Mouse (Mus musculus): ENCODE measurements around the gene Satb1.

Satb1 gene

GRCm38 (mm10) chr17:51832900-51833577 lies at the start of gene Satb1:
Gene Satb1 (minus strand): TSS chr17:51833290.
- DNase-seq (ENCODE audit: low read depth, low spot score): peak; percentile 79

GRCm38 (mm10) chr17:51882566-51882965 lies 49.5 kb upstream of the Satb1 start:
- DNase-seq (ENCODE audit: low read depth, low spot score): no peak

- peak; percentile 22 for DNase-seq (ENCODE audit: low read depth, low spot score)
These were observed 48.0 kb upstream of the Satb1 start for GRCm38 (mm10) chr17:51880895-51881622.

GRCm38 (mm10) chr17:51880221-51880620 lies 47.1 kb upstream of the Satb1 start:
- DNase-seq (ENCODE audit: low read depth, low spot score): no peak

- DNase-seq (ENCODE audit: low read depth, low spot score): no peak
These were observed 46.6 kb upstream of the Satb1 start for GRCm38 (mm10) chr17:51879736-51880135.

- no peak for DNase-seq (ENCODE audit: low read depth, low spot score)
These were observed 46.1 kb upstream of the Satb1 start for GRCm38 (mm10) chr17:51879171-51879570.

GRCm38 (mm10) chr17:51876471-51876870 lies 43.4 kb upstream of the Satb1 start:
- no peak for DNase-seq (ENCODE audit: low read depth, low spot score)

- DNase-seq (ENCODE audit: low read depth, low spot score): no peak
These were observed 24.5 kb upstream of the Satb1 start for GRCm38 (mm10) chr17:51857616-51858015.

GRCm38 (mm10) chr17:51856332-51856731 lies 23.2 kb upstream of the Satb1 start:
- no peak for DNase-seq (ENCODE audit: low read depth, low spot score)

- no peak for DNase-seq (ENCODE audit: low read depth, low spot score)
These were observed 22.2 kb upstream of the Satb1 start for GRCm38 (mm10) chr17:51855261-51855660.

- DNase-seq (ENCODE audit: low read depth, low spot score): no peak
These were observed 20.9 kb upstream of the Satb1 start for GRCm38 (mm10) chr17:51853952-51854351.

GRCm38 (mm10) chr17:51840596-51840995 lies 7.5 kb upstream of the Satb1 start:
- peak; percentile 58 for DNase-seq (ENCODE audit: low read depth, low spot score)

- peak; percentile 75 for DNase-seq (ENCODE audit: low read depth, low spot score)
These were observed 6.4 kb upstream of the Satb1 start for GRCm38 (mm10) chr17:51839484-51839883.

GRCm38 (mm10) chr17:51836901-51837300 lies 3.8 kb upstream of the Satb1 start:
- DNase-seq (ENCODE audit: low read depth, low spot score): peak; percentile 76

- DNase-seq (ENCODE audit: low read depth, low spot score): no peak
These were observed 3.2 kb upstream of the Satb1 start for GRCm38 (mm10) chr17:51836243-51836642.

- peak; percentile 35 for DNase-seq (ENCODE audit: low read depth, low spot score)
These were observed 680 bp upstream of the Satb1 start for GRCm38 (mm10) chr17:51833578-51834361.

GRCm38 (mm10) chr17:51832421-51832875 lies 642 bp downstream of the Satb1 start:
- peak; percentile 62 for DNase-seq (ENCODE audit: low read depth, low spot score)

GRCm38 (mm10) chr17:51831702-51832420 lies 1.2 kb downstream of the Satb1 start:
- peak; percentile 59 for DNase-seq (ENCODE audit: low read depth, low spot score)

GRCm38 (mm10) chr17:51831121-51831701 lies 1.9 kb downstream of the Satb1 start:
- no peak for DNase-seq (ENCODE audit: low read depth, low spot score)

GRCm38 (mm10) chr17:51829436-51829835 lies 3.7 kb downstream of the Satb1 start:
- DNase-seq (ENCODE audit: low read depth, low spot score): no peak

GRCm38 (mm10) chr17:51827922-51828410 lies 5.1 kb downstream of the Satb1 start:
- DNase-seq (ENCODE audit: low read depth, low spot score): no peak
